Mouse (Mus musculus) left cerebral cortex, adult 2 months (tissue): ENCODE results near the gene Atp6v0a2. TPM values are rescaled to one million over a fixed set of nuclear protein-coding genes. Genes with fewer than 3 reads are reported as not detected.
"Not testable (repeated sequence)": the region's sequence is repeated elsewhere in the genome, so short reads cannot be mapped to it uniquely, and the experiment has no call there.

Experiments
- DNase-seq, 2 experiments: peaks; one replicate each; pipeline ENCODE4 v3.0.0; 2021 to 2022; ENCODE audit warnings: low spot score in 2 of 2, mixed read lengths in 1 of 2; ENCODE audit errors: extremely low spot score in 1 of 2
- H3K27ac ChIP-seq: fragments of 200-600 bp; 2 replicates; pipeline ENCODE4 v1.8.1; 2022
- H3K4me3 ChIP-seq: fragments of 200-600 bp; 2 replicates; pipeline ENCODE4 v1.8.1; 2022
- CTCF ChIP-seq: fragments of 200-600 bp; IDR thresholded peaks from 2 replicates; pipeline ENCODE4 v1.8.1; 2022; ENCODE audit warnings: antibody characterized with exemption, mild to moderate bottlenecking, moderate library complexity
- intact Hi-C: fragments of 180-260 bp; cut with DNase I; formaldehyde crosslinking; loops from one replicate; pipeline ENCODE4 v1.15.1; 2025
- long read RNA-seq, 2 experiments: library from polyadenylated mRNA; stranded (forward); transcript quantifications; one replicate each; pipeline ENCODE4 v2.0.0; 2021; ENCODE audit warnings: borderline mapping rate in 2 of 2
- total RNA-seq, 2 experiments: library from RNA; stranded (reverse); gene quantifications; 2 replicates each; pipeline ENCODE4 v1.2.3; 2021

The Atp6v0a2 gene
- 10 to 100 TPM; 59.2 to 71.4 TPM for total RNA-seq
- long read RNA-seq, experiment 1, full-length matches to known transcripts = 117 of 156 reads
- long read RNA-seq, experiment 1, partial matches to known transcripts = 5 of 156 reads
- long read RNA-seq, experiment 1, other reads (novel, unspliced or antisense) = 34 of 156 reads
- long read RNA-seq, experiment 2, full-length matches to known transcripts = 122 of 162 reads
- long read RNA-seq, experiment 2, partial matches to known transcripts = 7 of 162 reads
- long read RNA-seq, experiment 2, other reads (novel, unspliced or antisense) = 33 of 162 reads

GRCm38 (mm10) chr5:124628448-124629363 lies at the start of gene Atp6v0a2:
Gene Atp6v0a2 (plus strand): TSS chr5:124628576.
- TF ChIP-seq CTCF = no peak
- DNase-seq = peak; percentile 93 to 95
- H3K27ac ChIP-seq = peak within 1 kb of the TSS; percentile 68
- H3K4me3 ChIP-seq = peak within 1 kb of the TSS; percentile 85
- intact Hi-C loops = no loop called here

GRCm38 (mm10) chr5:124578633-124579317 lies 49.6 kb upstream of the Atp6v0a2 start, which contains the start of the genes Eif2b1 and Gtf2h3:
Gene Eif2b1 (minus strand): TSS chr5:124579131.
Gene Gtf2h3 (plus strand): TSS chr5:124579140.
- intact Hi-C loops = no loop called here
- peak within 1 kb of the TSS; percentile 89 for H3K27ac ChIP-seq

GRCm38 (mm10) chr5:124582515-124582914 lies 45.9 kb upstream of the Atp6v0a2 start:
- Histone ChIP-seq H3K27ac (no peak overlapping the region), H3K4me3 (no peak overlapping the region)
- no peak for TF ChIP-seq CTCF
- DNase-seq = no peak
- intact Hi-C loops = no loop called here

More at GRCm38 (mm10) chr5:124578633-124579317, 49.6 kb upstream of the Atp6v0a2 start, which contains the start of the genes Eif2b1 and Gtf2h3:
- DNase-seq = peak; percentile 96 to 98
- TF ChIP-seq CTCF = no peak
- peak within 1 kb of the TSS; percentile 81 for H3K4me3 ChIP-seq

- TF ChIP-seq CTCF = no peak
- intact Hi-C loops = no loop called here
- Histone ChIP-seq H3K4me3 (no peak overlapping the region), H3K27ac (no peak overlapping the region)
- DNase-seq = no peak
These were observed 35.6 kb upstream of the Atp6v0a2 start for GRCm38 (mm10) chr5:124592768-124593167.

GRCm38 (mm10) chr5:124598224-124599174 lies 29.9 kb upstream of the Atp6v0a2 start:
- Histone ChIP-seq H3K4me3 (peak overlapping the region; percentile 78), H3K27ac (peak overlapping the region; percentile 77)

GRCm38 (mm10) chr5:124599726-124600125 lies 28.6 kb upstream of the Atp6v0a2 start:
- DNase-seq, H3K4me3 ChIP-seq, H3K27ac ChIP-seq: not testable (repeated sequence)
- intact Hi-C loops = loop anchor here (5.0 kb wide), 1 partner anchor 268 kb away; no protein-coding TSS in a partner anchor

More at GRCm38 (mm10) chr5:124598224-124599174, 29.9 kb upstream of the Atp6v0a2 start:
- peak; percentile 87 to 91 for DNase-seq
- intact Hi-C loops = no loop called here
- TF ChIP-seq CTCF = no peak

- H3K27ac ChIP-seq = no peak overlapping the region
- intact Hi-C loops = loop anchor here (5.0 kb wide), 1 partner anchor 265 kb away; no protein-coding TSS in a partner anchor
- no peak for DNase-seq
- peak; percentile 51 for TF ChIP-seq CTCF
- no peak overlapping the region for H3K4me3 ChIP-seq
These were observed 26.0 kb upstream of the Atp6v0a2 start for GRCm38 (mm10) chr5:124602349-124602748.

GRCm38 (mm10) chr5:124604296-124604695 lies 24.1 kb upstream of the Atp6v0a2 start:
- DNase-seq = no peak
- no peak for TF ChIP-seq CTCF
- H3K4me3 ChIP-seq = no peak overlapping the region
- H3K27ac ChIP-seq = no peak overlapping the region
- intact Hi-C loops = loop anchor here (5.0 kb wide), 1 partner anchor 263 kb away; no protein-coding TSS in a partner anchor

- intact Hi-C loops = no loop called here
- no peak overlapping the region for H3K27ac ChIP-seq
- no peak for TF ChIP-seq CTCF
- H3K4me3 ChIP-seq = no peak overlapping the region
- DNase-seq = no peak
These were observed 23.2 kb upstream of the Atp6v0a2 start for GRCm38 (mm10) chr5:124605041-124605622.

GRCm38 (mm10) chr5:124610965-124611364 lies 17.4 kb upstream of the Atp6v0a2 start:
- no peak overlapping the region for H3K27ac ChIP-seq
- TF ChIP-seq CTCF = peak; percentile 17
- H3K4me3 ChIP-seq = no peak overlapping the region
- no peak for DNase-seq
- intact Hi-C loops = no loop called here
